Mouse (Mus musculus) erythroid progenitor cell, adult 5-6 weeks (primary cell): ENCODE measurements around the gene Terb2. TPM values are rescaled to one million over a fixed set of nuclear protein-coding genes. Genes with fewer than 3 reads are reported as not detected.
A peak's percentile ranks its signal among the peaks of the same experiment; 100 is the strongest.

Source experiments
- ATAC-seq: replicated peaks from 2 replicates; pipeline ENCODE4 v1.8.0; 2016; ENCODE audit warnings: moderate number of reproducible peaks, mild to moderate bottlenecking, moderate TSS enrichment, inconsistent platforms; ENCODE audit not compliant: poor library complexity, low FRiP score, severe bottlenecking
- total RNA-seq, 2 experiments: library from RNA; stranded (forward) in 1 of 2; stranded (reverse) in 1 of 2; fragments of 150-400 nt in 1 of 2; fragments of 186-747, 209-891 nt in 1 of 2; gene quantifications; 2 replicates each; pipeline versions ENCODE4 v1.2.3 to v1.2.4; 2015 to 2017; ENCODE audit warnings: low replicate concordance in 2 of 2

The Terb2 gene
- not detected in 2 replicates for total RNA-seq (2015; ENCODE audit: low replicate concordance)
- not detected in 2 replicates for total RNA-seq (2017; ENCODE audit: low replicate concordance)

- no peak for ATAC-seq
These were observed at the start of gene Terb2, which contains the start of gene Patl2 for GRCm38 (mm10) chr2:122186106-122186505. Terb2 (plus strand) TSS chr2:122186272. Patl2 (minus strand) TSS chr2:122186189.

- peak; percentile 99 for ATAC-seq
These were observed 48.1 kb upstream of the Terb2 start for GRCm38 (mm10) chr2:122137839-122138465.

GRCm38 (mm10) chr2:122140815-122141214 is 45.3 kb upstream of the Terb2 start:
- no peak for ATAC-seq

- no peak for ATAC-seq
These were observed 44.6 kb upstream of the Terb2 start for GRCm38 (mm10) chr2:122141332-122141967.

GRCm38 (mm10) chr2:122143111-122143510 is 43.0 kb upstream of the Terb2 start:
- no peak for ATAC-seq

- no peak for ATAC-seq
These were observed 40.3 kb upstream of the Terb2 start for GRCm38 (mm10) chr2:122145756-122146155.

GRCm38 (mm10) chr2:122146687-122147086 is 39.4 kb upstream of the Terb2 start:
- peak; percentile 41 for ATAC-seq

GRCm38 (mm10) chr2:122147508-122148241 is 38.4 kb upstream of the Terb2 start, which contains the start of gene B2m:
B2m (plus strand) TSS chr2:122147686.
- peak; percentile 85 for ATAC-seq

- ATAC-seq = peak; percentile 15; the same call in 1 of the 2 replicates
These were observed 37.7 kb upstream of the Terb2 start for GRCm38 (mm10) chr2:122148242-122148917.

- no peak for ATAC-seq
These were observed 36.8 kb upstream of the Terb2 start for GRCm38 (mm10) chr2:122149316-122149715.

- no peak for ATAC-seq
These were observed 36.4 kb upstream of the Terb2 start for GRCm38 (mm10) chr2:122149716-122150115.

GRCm38 (mm10) chr2:122151221-122151620 is 34.9 kb upstream of the Terb2 start:
- no peak for ATAC-seq

GRCm38 (mm10) chr2:122152850-122153249 is 33.2 kb upstream of the Terb2 start:
- ATAC-seq = no peak

- ATAC-seq = no peak
These were observed 32.2 kb upstream of the Terb2 start for GRCm38 (mm10) chr2:122153681-122154365.

- no peak for ATAC-seq
These were observed 31.6 kb upstream of the Terb2 start for GRCm38 (mm10) chr2:122154479-122154878.

- no peak for ATAC-seq
These were observed 30.8 kb upstream of the Terb2 start for GRCm38 (mm10) chr2:122155292-122155691.

GRCm38 (mm10) chr2:122156051-122156700 is 29.9 kb upstream of the Terb2 start:
- ATAC-seq = no peak

GRCm38 (mm10) chr2:122157561-122157960 is 28.5 kb upstream of the Terb2 start:
- no peak for ATAC-seq

GRCm38 (mm10) chr2:122158362-122158802 is 27.7 kb upstream of the Terb2 start:
- no peak for ATAC-seq
